Mouse (Mus musculus): ENCODE results near the gene Ctdspl.

Gene Ctdspl

GRCm38 (mm10) chr9:118920798-118921515, 5.3 kb upstream of the Ctdspl start:
- DNase-seq (ENCODE audit: low spot score) = peak; percentile 88

GRCm38 (mm10) chr9:118921926-118922325, 4.3 kb upstream of the Ctdspl start:
- no peak for DNase-seq (ENCODE audit: low spot score)

DNA sequence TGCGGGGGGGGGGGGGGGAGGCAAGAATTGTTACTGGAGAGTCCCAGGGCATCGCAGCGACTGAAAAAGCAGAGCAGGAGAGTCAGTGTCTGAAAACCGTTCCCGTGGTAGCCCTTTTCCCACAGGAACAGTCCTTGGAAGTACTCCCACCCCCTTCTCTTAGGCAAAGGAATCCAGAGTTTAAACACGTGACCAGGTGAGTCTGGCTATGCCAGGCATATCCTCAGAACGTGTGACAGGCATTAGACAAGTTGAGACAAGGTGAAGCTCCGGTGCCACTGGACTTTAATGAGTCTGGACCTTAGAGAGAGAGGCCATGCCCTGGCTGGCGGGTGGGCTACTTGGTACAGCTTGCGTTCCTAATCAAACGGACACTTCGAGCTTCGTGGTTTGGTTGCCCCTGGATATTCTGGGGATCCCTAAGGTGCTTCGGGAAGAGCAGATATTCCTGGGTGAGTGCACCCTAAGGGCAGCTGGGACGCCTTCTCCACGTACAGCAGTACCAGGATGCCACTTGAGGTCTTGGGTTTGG, 1.6 kb upstream of the Ctdspl start:
- no peak for DNase-seq (ENCODE audit: low spot score)

- peak; percentile 96 for DNase-seq (ENCODE audit: low spot score)
These were observed 755 bp upstream of the Ctdspl start for GRCm38 (mm10) chr9:118925286-118926110.

DNA sequence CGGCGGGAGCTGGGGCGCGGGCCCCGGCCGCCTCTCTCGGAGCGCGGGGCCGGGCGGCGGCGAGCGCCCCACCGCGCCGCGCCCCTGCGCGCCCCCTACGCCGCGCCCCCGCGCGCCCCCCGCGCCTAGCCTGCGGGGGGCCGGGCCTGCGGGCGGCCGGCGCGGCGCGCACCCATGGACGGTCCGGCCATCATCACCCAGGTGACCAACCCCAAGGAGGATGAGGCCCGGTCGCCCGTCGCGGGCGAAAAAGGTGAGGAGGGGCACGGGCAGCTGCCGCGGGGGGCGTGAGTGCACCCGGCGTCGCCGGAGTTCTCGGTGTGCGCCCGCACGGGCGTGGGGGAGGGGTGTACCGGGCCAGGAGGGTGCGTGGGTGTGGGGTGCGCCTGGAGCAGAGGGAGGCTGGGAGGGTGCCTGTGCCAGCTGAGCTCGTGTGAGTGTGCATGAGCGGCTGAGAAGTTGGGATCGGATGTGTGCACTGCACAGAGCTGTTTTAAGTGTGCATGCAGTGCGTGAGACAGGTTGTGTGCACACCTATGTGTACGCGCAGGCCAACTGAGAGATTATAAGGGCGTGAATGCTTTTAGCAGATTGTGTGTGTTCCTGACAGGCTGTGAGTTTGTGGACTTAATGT, 552 bp downstream of the Ctdspl start:
- DNase-seq (ENCODE audit: low spot score) = peak; percentile 73

DNA sequence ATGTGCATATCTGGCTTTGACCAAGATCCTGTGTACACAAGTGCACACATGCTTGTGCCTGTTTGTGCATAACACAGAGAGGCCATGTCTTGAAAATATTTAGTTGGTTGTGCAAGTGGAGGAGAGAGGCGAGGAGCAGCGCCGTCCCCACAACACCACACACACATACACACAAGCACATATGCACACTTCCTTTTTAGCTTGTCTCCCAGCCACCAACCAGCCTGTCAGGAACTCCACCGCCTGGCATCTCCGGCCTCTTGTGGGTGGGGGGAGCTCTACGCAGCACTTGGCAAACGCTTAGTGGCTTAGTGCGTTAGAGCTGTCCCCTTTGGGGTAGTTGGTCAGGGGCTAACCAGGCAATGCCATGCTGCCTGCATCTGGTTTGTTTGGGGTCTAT, 1.2 kb downstream of the Ctdspl start:
- DNase-seq (ENCODE audit: low spot score) = no peak

GRCm38 (mm10) chr9:118928007-118928406, 1.8 kb downstream of the Ctdspl start:
- DNase-seq (ENCODE audit: low spot score) = no peak

GRCm38 (mm10) chr9:118928656-118929055, 2.4 kb downstream of the Ctdspl start:
- DNase-seq (ENCODE audit: low spot score) = no peak

DNA sequence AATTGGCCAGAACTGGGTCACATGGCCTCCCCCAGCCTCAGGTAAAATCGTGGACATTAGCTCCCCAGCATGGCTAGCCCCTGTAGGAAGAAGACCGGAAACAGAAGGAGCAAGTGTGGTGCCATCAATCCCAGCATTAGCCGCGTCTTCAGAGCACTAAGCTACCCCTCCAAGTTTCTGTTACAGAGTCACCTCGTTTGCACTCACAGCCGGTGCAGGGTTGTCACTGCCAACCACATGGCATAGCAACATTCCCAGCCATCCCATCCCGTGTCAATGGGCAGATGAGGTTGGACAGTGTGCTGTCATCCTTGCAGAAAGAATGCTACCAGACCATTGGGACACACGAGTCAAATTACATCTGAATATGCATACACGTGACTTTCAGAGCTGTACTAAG, 4.4 kb downstream of the Ctdspl start:
- DNase-seq (ENCODE audit: low spot score) = no peak

GRCm38 (mm10) chr9:118933800-118934199, 7.5 kb downstream of the Ctdspl start:
- no peak for DNase-seq (ENCODE audit: low spot score)

GRCm38 (mm10) chr9:118934319-118934718, 8.1 kb downstream of the Ctdspl start:
- no peak for DNase-seq (ENCODE audit: low spot score)

- DNase-seq (ENCODE audit: low spot score) = no peak
These were observed 8.8 kb downstream of the Ctdspl start for GRCm38 (mm10) chr9:118935098-118935497.

GRCm38 (mm10) chr9:118936071-118936470, 9.8 kb downstream of the Ctdspl start:
- no peak for DNase-seq (ENCODE audit: low spot score)

DNA sequence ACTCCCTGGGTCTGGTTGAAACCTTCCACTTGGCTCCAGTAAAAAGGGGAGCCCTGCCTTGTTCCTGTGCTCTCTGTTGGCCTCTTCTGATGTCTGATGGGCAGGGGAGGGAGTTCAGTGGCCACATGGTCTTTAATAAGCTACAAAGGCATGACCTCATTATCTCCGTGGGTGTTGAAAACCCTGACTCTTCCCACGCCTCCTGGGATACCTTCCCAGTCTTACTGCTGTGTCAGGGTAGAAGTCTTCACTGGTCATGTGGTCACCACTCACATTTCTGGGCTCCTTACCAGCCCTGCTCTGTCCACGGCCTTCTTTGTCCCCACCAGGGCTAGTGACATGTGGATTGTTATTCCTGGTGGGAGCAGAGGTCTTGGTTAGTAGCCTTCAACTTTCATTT, 11.3 kb downstream of the Ctdspl start:
- DNase-seq (ENCODE audit: low spot score) = no peak

DNA sequence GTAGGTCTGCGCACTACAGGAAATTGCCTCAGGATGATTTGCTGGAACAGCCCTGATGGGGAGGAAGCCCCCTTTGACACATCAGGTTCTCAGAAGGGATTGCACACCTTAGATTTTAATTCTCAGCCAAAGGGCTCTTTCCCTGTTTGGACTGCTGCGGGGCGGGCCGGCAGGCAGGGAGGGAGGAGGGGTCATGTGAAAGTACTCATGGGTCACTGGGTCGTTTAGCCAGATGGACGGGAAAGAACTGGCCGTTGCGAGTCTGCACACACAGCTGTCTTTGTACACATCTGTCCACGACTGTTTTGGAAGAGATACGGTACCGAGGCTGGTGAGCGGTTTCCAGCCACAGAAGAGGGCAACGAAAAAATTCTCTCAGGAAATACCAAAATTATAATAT, 13.2 kb downstream of the Ctdspl start:
- no peak for DNase-seq (ENCODE audit: low spot score)

DNA sequence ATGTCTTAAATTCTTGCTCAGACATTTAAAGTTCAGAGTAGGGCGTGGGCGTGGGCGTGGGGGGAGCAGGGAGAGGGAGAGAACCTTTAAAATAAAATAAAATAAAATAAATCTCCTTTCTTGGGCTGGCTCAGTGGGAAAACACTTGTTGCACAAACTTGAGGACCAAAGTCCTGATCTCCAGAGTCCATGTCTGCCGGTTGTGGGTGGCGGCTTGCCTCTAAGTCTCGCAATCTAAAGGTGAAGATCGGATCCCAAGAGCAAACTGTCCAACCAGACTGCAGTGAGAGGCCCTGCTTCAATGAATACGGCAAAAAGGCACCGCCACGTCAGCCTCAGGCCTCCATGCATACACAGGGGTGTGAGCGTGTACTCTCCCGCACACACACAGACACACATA, 13.6 kb downstream of the Ctdspl start:
- DNase-seq (ENCODE audit: low spot score) = no peak

DNA sequence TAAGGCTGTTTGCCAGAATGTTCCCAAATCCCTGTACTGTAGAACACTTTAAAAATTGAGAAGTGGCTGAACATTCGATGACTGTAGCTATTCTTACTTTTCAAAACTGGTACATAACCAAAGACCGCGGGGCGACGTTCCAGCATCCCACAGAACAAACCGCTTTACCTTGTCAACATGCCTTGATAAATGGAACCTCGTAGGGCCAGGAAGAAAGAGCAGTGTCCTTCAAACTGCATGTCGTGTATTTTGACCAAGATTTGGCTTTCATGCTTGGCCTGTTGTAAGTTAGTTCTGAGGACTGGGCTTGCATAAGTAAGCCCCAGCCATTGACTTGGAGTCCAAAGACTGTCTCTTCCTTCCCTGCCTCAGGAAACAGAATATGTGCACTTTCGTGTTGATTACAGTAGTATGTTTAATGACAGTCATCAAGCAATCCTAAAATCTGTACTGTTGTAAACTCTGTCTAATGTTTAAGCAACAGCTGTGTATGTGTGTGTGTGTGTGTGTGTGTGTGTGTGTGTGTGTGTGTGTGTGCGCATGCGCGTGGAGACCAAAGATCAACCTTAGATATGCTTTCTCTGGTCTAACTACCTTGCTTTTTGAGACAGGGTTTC, 14.4 kb downstream of the Ctdspl start:
- DNase-seq (ENCODE audit: low spot score) = no peak

- no peak for DNase-seq (ENCODE audit: low spot score)
These were observed 15.8 kb downstream of the Ctdspl start for GRCm38 (mm10) chr9:118942030-118942429.

DNA sequence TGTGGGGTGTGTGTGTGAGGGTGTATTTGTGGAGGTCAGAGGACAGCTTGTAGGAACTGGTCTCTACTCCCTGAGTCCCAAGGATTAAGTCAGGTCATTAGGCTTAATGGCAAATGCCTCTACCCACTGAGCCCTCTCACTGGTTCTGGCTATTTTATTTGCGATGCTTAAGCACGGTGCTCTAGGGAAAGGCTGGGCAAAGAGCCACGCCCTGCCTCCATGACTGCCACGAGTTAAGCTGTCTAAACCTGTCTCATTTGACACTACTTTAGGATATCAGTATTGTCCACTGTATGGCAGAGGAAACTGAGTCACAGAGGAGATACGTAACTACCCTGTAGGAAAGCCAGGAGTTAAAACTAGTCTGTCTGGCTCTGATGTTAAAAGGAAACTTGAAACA, 17.7 kb downstream of the Ctdspl start:
- DNase-seq (ENCODE audit: low spot score) = no peak

DNA sequence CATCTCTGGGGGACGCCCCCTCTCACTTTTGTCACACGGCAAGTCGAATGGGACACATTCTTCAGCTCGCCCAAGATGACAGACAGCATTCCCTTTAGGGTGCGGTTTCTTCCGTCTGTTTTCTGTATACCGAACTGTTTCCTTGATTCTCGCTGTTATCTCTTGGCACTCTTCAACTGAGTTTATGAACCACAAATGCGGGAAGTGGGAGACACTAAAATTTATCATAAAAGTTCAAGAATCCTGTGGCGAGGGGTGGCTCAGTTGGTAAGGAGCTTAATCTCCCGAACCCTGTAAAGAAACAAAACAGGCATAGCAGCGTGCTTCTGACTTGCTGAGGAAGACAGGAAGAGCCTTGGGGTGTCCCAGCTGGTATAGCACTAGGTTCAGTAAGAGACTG, 18.1 kb downstream of the Ctdspl start:
- no peak for DNase-seq (ENCODE audit: low spot score)

GRCm38 (mm10) chr9:118948486-118948885, 22.2 kb downstream of the Ctdspl start:
- DNase-seq (ENCODE audit: low spot score) = no peak

- DNase-seq (ENCODE audit: low spot score) = no peak
These were observed 22.9 kb downstream of the Ctdspl start for GRCm38 (mm10) chr9:118949124-118949523.
